Mouse (Mus musculus) lung, postnatal 0 days (tissue): ENCODE data around the gene Gm49395.

Source experiments
- CTCF ChIP-seq: IDR thresholded peaks from 2 replicates; pipeline ENCODE4 v1.5.1; 2016; ENCODE audit warnings: antibody characterized with exemption, mild to moderate bottlenecking
- EP300 ChIP-seq: IDR thresholded peaks from 2 replicates; pipeline ENCODE4 v1.6.1; 2016; ENCODE audit warnings: antibody characterized with exemption, mild to moderate bottlenecking, control low read depth

DNA sequence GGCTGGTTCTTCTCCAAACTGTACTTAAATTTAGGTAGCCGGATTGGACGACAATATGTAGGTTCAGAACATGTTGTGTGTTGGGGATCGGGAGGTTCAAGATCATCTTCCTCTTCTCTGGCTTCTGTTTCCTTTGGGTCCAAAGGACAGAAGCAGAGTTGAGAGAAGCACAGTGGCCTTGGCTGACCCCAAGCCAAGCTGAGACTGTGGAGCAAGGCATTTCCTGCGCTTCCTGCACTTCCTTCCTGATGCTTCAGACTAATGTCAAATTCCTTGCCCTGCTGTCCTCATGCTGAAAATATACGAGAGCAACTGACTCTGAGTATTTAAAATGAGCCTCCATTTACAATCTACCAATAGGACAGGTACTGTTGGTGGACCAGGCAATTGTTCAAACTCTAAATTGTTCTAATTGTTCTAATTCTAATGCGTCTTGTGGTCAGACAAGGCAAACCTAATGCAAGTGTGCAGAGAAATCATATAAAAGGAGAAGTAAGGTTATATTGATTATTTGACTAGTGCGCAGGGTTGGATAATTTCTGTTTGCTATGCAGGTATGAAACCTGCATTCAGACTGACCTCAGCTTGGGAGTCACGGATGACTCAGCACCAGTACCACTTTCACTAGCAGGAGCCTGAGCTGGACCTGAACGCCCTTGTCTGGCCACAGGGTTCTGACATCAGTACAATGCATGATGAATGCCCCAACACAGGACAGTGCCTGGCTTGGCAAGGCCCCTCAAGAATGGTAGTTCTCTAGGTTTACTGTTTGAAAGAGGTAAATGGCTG, 24.2 kb downstream of the Gm49395 start:
- TF ChIP-seq CTCF (no peak), EP300 (0 out of 2 replicates have a peak, but pooled peaks have one; percentile 10)
